Comparison of ENCODE assay signal across 13 mouse cellular contexts in the genomic region with DNA sequence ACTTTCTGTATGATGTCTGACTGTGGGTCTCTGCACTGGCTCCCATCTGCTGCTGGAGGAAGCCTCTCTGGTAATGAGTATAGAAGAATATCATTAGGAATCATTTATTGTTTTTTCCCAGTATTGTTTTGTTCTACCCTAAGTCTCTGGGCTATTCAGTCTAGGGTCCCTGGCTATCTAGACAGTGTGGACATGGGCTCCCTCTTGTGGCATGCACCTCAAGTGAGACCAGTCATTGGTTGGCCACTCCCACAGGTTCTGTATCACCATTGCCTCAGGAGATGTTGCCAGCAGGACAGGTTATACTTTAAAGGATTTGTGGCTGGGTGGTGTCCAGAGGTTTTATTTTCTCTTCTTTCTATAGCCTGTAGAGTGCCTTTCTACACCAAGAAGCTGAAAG. TPM values are rescaled to one million over a fixed set of nuclear protein-coding genes. Genes with fewer than 3 reads are reported as not detected.
DNase-seq lines count a peak whose midpoint lies in the region; ATAC-seq and TF ChIP-seq lines count a peak whose summit lies in the region.
"Had no signal": no experiment of that assay in that cellular context is flagged by ENCODE, and none has a peak within 500 bp of the region (broad histone marks: within the 10 kb centered on the region; RNA-seq: fewer than 3 reads in every experiment).

No protein-coding gene starts in this region.

- DNase-seq in hindbrain, postnatal 0 days (ENCODE audit: low spot score) = no peak
- DNase-seq in A20 (ENCODE audit: low read depth, low spot score) = peak; percentile 46
- DNase-seq in adrenal gland, adult 2 months = peak; percentile 45
- peak; percentile 1 for DNase-seq in embryo, embryonic 9.5 days (ENCODE audit: extremely low spot score)
- no peak for DNase-seq in liver, postnatal 0 days
- DNase-seq in thymus, postnatal 25 days = no peak
- no peak for DNase-seq in kidney, adult 2 months
- DNase-seq: layer of hippocampus, postnatal 36 days; lung, postnatal 36 days; thymus, postnatal 36 days had no signal

- H3K36me3 ChIP-seq in hindbrain, postnatal 0 days (ENCODE audit: insufficient read depth, low read length) = no peaks in the 10 kb centered on the region
- H3K36me3 ChIP-seq in hindbrain, embryonic 13.5 days = no peaks in the 10 kb centered on the region
- no peaks in the 10 kb centered on the region for H3K36me3 ChIP-seq in liver, postnatal 0 days (replicated peaks; ENCODE audit: insufficient read depth, low read length)
- H3K36me3 ChIP-seq in kidney, adult 2 months (ENCODE audit: control insufficient read depth, insufficient read depth, low read length) = no peaks in the 10 kb centered on the region
- H3K36me3 ChIP-seq: intestine, embryonic 15.5 days had no signal

- no peak overlapping the region for H3K4me3 ChIP-seq in hindbrain, postnatal 0 days (ENCODE audit: low read length)
- H3K4me3 ChIP-seq in hindbrain, embryonic 13.5 days = no peak overlapping the region
- no peak overlapping the region for H3K4me3 ChIP-seq in liver, postnatal 0 days (ENCODE audit: low read depth, low read length)
- no peak overlapping the region for H3K4me3 ChIP-seq in kidney, adult 2 months (ENCODE audit: insufficient read depth, low read depth, low read length)
- H3K4me3 ChIP-seq: intestine, embryonic 15.5 days had no signal

- no peaks in the 10 kb centered on the region for H3K27me3 ChIP-seq in hindbrain, postnatal 0 days (ENCODE audit: insufficient read depth, low read length)
- no peaks in the 10 kb centered on the region for H3K27me3 ChIP-seq in hindbrain, embryonic 13.5 days
- no peaks in the 10 kb centered on the region for H3K27me3 ChIP-seq in liver, postnatal 0 days (ENCODE audit: insufficient read depth, low read length)
- no peaks in the 10 kb centered on the region for H3K27me3 ChIP-seq in kidney, adult 2 months (replicated peaks; ENCODE audit: control insufficient read depth, insufficient read depth, low read length)
- H3K27me3 ChIP-seq: intestine, embryonic 15.5 days had no signal

- peak; percentile 26; the same call in 1 of the 2 replicates for TF ChIP-seq CTCF in hindbrain, postnatal 0 days (IDR thresholded peaks at IDR 0.05; ENCODE audit: low read depth)
- no peak for TF ChIP-seq CTCF in liver, postnatal 0 days (IDR thresholded peaks at IDR 0.05; ENCODE audit: low read depth)
- TF ChIP-seq CTCF in kidney, adult 2 months (conservative IDR thresholded peaks at IDR 0.05; ENCODE audit: insufficient read depth, insufficient read length, low read depth, low read length) = no peak

- H3K4me2 ChIP-seq in hindbrain, postnatal 0 days (ENCODE audit: low read depth, low read length) = no peak overlapping the region
- no peak overlapping the region for H3K4me2 ChIP-seq in hindbrain, embryonic 13.5 days
- H3K4me2 ChIP-seq in liver, postnatal 0 days (ENCODE audit: low read depth, low read length) = no peak overlapping the region
- H3K4me2 ChIP-seq: intestine, embryonic 15.5 days had no signal

- TF ChIP-seq EP300 in liver, postnatal 0 days (IDR thresholded peaks at IDR 0.05; ENCODE audit: low read depth) = no peak

- H3K27ac ChIP-seq in hindbrain, postnatal 0 days = no peak overlapping the region
- H3K27ac ChIP-seq in hindbrain, embryonic 13.5 days = no peak overlapping the region
- H3K27ac ChIP-seq in liver, postnatal 0 days (ENCODE audit: low read depth) = no peak overlapping the region
- H3K27ac ChIP-seq in kidney, adult 2 months (ENCODE audit: insufficient read depth, low read depth, low read length) = no peak overlapping the region
- H3K27ac ChIP-seq: intestine, embryonic 15.5 days had no signal

- no peak overlapping the region for H3K9ac ChIP-seq in hindbrain, postnatal 0 days (replicated peaks; ENCODE audit: low read length)
- no peak overlapping the region for H3K9ac ChIP-seq in hindbrain, embryonic 13.5 days
- no peak overlapping the region for H3K9ac ChIP-seq in liver, postnatal 0 days (replicated peaks)
- H3K9ac ChIP-seq: intestine, embryonic 15.5 days had no signal

- ATAC-seq in hindbrain, postnatal 0 days = no peak
- ATAC-seq in hindbrain, embryonic 13.5 days (ENCODE audit: low FRiP score) = no peak
- no peak for ATAC-seq in liver, postnatal 0 days
- ATAC-seq: intestine, embryonic 15.5 days had no signal

- no peak for TF ChIP-seq POLR2A in kidney, adult 2 months (IDR thresholded peaks at IDR 0.05; ENCODE audit: low read depth, low read length)

- no peaks in the 10 kb centered on the region for H3K9me3 ChIP-seq in hindbrain, postnatal 0 days (ENCODE audit: low read length)
- no peaks in the 10 kb centered on the region for H3K9me3 ChIP-seq in hindbrain, embryonic 13.5 days
- no peaks in the 10 kb centered on the region for H3K9me3 ChIP-seq in liver, postnatal 0 days (ENCODE audit: low read length)
- H3K9me3 ChIP-seq: intestine, embryonic 15.5 days had no signal

- H3K4me1 ChIP-seq in hindbrain, postnatal 0 days (ENCODE audit: insufficient read depth, low read length) = no peaks in the 10 kb centered on the region
- no peaks in the 10 kb centered on the region for H3K4me1 ChIP-seq in hindbrain, embryonic 13.5 days (replicated peaks)
- H3K4me1 ChIP-seq in liver, postnatal 0 days (ENCODE audit: insufficient read depth) = no peaks in the 10 kb centered on the region
- H3K4me1 ChIP-seq in kidney, adult 2 months (ENCODE audit: control insufficient read depth, insufficient read depth, low read length) = no peaks in the 10 kb centered on the region
- H3K4me1 ChIP-seq: intestine, embryonic 15.5 days had no signal

RNA-seq across cellular contexts. Expression of a gene that starts 50.3 kb away (rescaled TPM):
- total RNA-seq in hindbrain, postnatal 0 days (2014; rRNA removed) = 4.7 and 7.4 TPM in 2 replicates
- polyA plus RNA-seq in hindbrain, postnatal 0 days (2015; fragmentation: Nextera tagmentation; extraction: Ambion mirVana) = 5.5 and 6.4 TPM in 2 replicates
- polyA plus RNA-seq in hindbrain, embryonic 13.5 days (2015; fragmentation: Nextera tagmentation; extraction: Ambion mirVana) = 2.3 and 3.5 TPM in 2 replicates
- total RNA-seq in adrenal gland, adult 2 months (2021) = 1 to 10 TPM in 1 of 2 experiments, under 1 TPM in 1; 0.31 to 2.7 TPM
- 0.09 TPM in 1 of 2 replicates, not detected in the other for polyA plus RNA-seq in adrenal gland, adult 2 months (2012; rRNA removed)
- not detected in 2 replicates for polyA plus RNA-seq in liver, postnatal 0 days (2015; fragmentation: Nextera tagmentation; extraction: Ambion mirVana)
- polyA plus RNA-seq in kidney, adult 2 months (2012; rRNA removed) = not detected in 2 replicates
- total RNA-seq: liver, adult 2 months had no signal
- polyA plus RNA-seq: liver, adult 2 months had no signal

Comparison
In these comparisons a context has a peak if more than half of its experiments do, and no peak if none do; other contexts are left out.
1. DNase-seq: peak in A20 (single experiment), adrenal gland, adult 2 months (single experiment) and embryo, embryonic 9.5 days (single experiment); none in hindbrain, postnatal 0 days (single experiment), liver, postnatal 0 days (single experiment), thymus, postnatal 25 days (single experiment) and kidney, adult 2 months (single experiment).